Mouse (Mus musculus): ENCODE measurements around the gene Negr1. TPM values are rescaled to one million over a fixed set of nuclear protein-coding genes. Genes with fewer than 3 reads are reported as not detected.

Negr1 gene
- polyA plus RNA-seq, 1 experiment from 2014 or later: 6.0 TPM

- Histone ChIP-seq H3K9me3 (ENCODE audit: control insufficient read depth, low read length) (no peaks in the 10 kb centered on the region), H3K9ac (ENCODE audit: low read length) (no peak overlapping the region), H3K27me3 (replicated peaks; ENCODE audit: control insufficient read depth, insufficient read depth, low read length) (no peaks in the 10 kb centered on the region), H3K4me1 (replicated peaks; ENCODE audit: control insufficient read depth, insufficient read depth, low read length) (no peaks in the 10 kb centered on the region), H3K4me2 (ENCODE audit: low read length) (no peak overlapping the region), H3K27ac (ENCODE audit: low read depth) (no peak overlapping the region), H3K4me3 (ENCODE audit: low read depth, low read length) (no peak overlapping the region), H3K36me3 (ENCODE audit: control insufficient read depth, insufficient read depth, low read length) (no peaks in the 10 kb centered on the region)
- ATAC-seq (replicated peaks; ENCODE audit: low FRiP score, low TSS enrichment, low read depth): no peak
- 67% methylated on average over 4 of the region's 4 CpGs for WGBS
- DNase-seq (ENCODE audit: low spot score): no peak
These were observed 149.1 kb downstream of the Negr1 start for GRCm38 (mm10) chr3:156710693-156711092.

- Histone ChIP-seq H3K9me3 (ENCODE audit: control insufficient read depth, low read length) (no peaks in the 10 kb centered on the region), H3K4me3 (ENCODE audit: low read depth, low read length) (no peak overlapping the region), H3K27me3 (replicated peaks; ENCODE audit: control insufficient read depth, insufficient read depth, low read length) (no peaks in the 10 kb centered on the region), H3K9ac (ENCODE audit: low read length) (no peak overlapping the region), H3K4me1 (replicated peaks; ENCODE audit: control insufficient read depth, insufficient read depth, low read length) (no peaks in the 10 kb centered on the region), H3K27ac (ENCODE audit: low read depth) (no peak overlapping the region), H3K36me3 (ENCODE audit: control insufficient read depth, insufficient read depth, low read length) (no peaks in the 10 kb centered on the region), H3K4me2 (ENCODE audit: low read length) (no peak overlapping the region)
- DNase-seq (ENCODE audit: low spot score): no peak
- no peak for ATAC-seq (replicated peaks; ENCODE audit: low FRiP score, low TSS enrichment, low read depth)
These were observed 174.7 kb downstream of the Negr1 start for GRCm38 (mm10) chr3:156736335-156736734.

GRCm38 (mm10) chr3:156739529-156739928 is 177.9 kb downstream of the Negr1 start:
- WGBS: 81% methylated on average over 3 of the region's 3 CpGs
- H3K36me3 ChIP-seq (ENCODE audit: control insufficient read depth, insufficient read depth, low read length): no peaks in the 10 kb centered on the region
- no peak for DNase-seq (ENCODE audit: low spot score)
- H3K27me3 ChIP-seq (replicated peaks; ENCODE audit: control insufficient read depth, insufficient read depth, low read length): no peaks in the 10 kb centered on the region
- H3K27ac ChIP-seq (ENCODE audit: low read depth): no peak overlapping the region
- H3K9ac ChIP-seq (ENCODE audit: low read length): no peak overlapping the region
- no peak overlapping the region for H3K4me3 ChIP-seq (ENCODE audit: low read depth, low read length)
- no peak for ATAC-seq (replicated peaks; ENCODE audit: low FRiP score, low TSS enrichment, low read depth)
- no peaks in the 10 kb centered on the region for H3K4me1 ChIP-seq (replicated peaks; ENCODE audit: control insufficient read depth, insufficient read depth, low read length)
- H3K9me3 ChIP-seq (ENCODE audit: control insufficient read depth, low read length): no peaks in the 10 kb centered on the region
- H3K4me2 ChIP-seq (ENCODE audit: low read length): no peak overlapping the region

GRCm38 (mm10) chr3:156743266-156743665 is 181.7 kb downstream of the Negr1 start:
- Histone ChIP-seq H3K27me3 (replicated peaks; ENCODE audit: control insufficient read depth, insufficient read depth, low read length) (no peaks in the 10 kb centered on the region), H3K4me1 (replicated peaks; ENCODE audit: control insufficient read depth, insufficient read depth, low read length) (no peaks in the 10 kb centered on the region), H3K4me3 (ENCODE audit: low read depth, low read length) (no peak overlapping the region), H3K9me3 (ENCODE audit: control insufficient read depth, low read length) (no peaks in the 10 kb centered on the region), H3K4me2 (ENCODE audit: low read length) (no peak overlapping the region), H3K9ac (ENCODE audit: low read length) (no peak overlapping the region), H3K36me3 (ENCODE audit: control insufficient read depth, insufficient read depth, low read length) (no peaks in the 10 kb centered on the region), H3K27ac (ENCODE audit: low read depth) (no peak overlapping the region)
- DNase-seq (ENCODE audit: low spot score) (no peak), ATAC-seq (replicated peaks; ENCODE audit: low FRiP score, low TSS enrichment, low read depth) (no peak)
- WGBS: 52% methylated on average over 1 of the region's 1 CpGs

- H3K27me3 ChIP-seq (replicated peaks; ENCODE audit: control insufficient read depth, insufficient read depth, low read length): no peaks in the 10 kb centered on the region
- no peaks in the 10 kb centered on the region for H3K9me3 ChIP-seq (ENCODE audit: control insufficient read depth, low read length)
- WGBS: 40% methylated on average over 5 of the region's 5 CpGs
These were observed 183.7 kb downstream of the Negr1 start for GRCm38 (mm10) chr3:156745218-156745770.

GRCm38 (mm10) chr3:156747456-156747855 is 185.9 kb downstream of the Negr1 start:
- no peak for ATAC-seq (replicated peaks; ENCODE audit: low FRiP score, low TSS enrichment, low read depth)

More at GRCm38 (mm10) chr3:156745218-156745770, 183.7 kb downstream of the Negr1 start:
- H3K4me2 ChIP-seq (ENCODE audit: low read length): no peak overlapping the region
- H3K27ac ChIP-seq (ENCODE audit: low read depth): no peak overlapping the region
- no peak overlapping the region for H3K4me3 ChIP-seq (ENCODE audit: low read depth, low read length)
- DNase-seq (ENCODE audit: low spot score): no peak
- no peak overlapping the region for H3K9ac ChIP-seq (ENCODE audit: low read length)
- H3K4me1 ChIP-seq (replicated peaks; ENCODE audit: control insufficient read depth, insufficient read depth, low read length): no peaks in the 10 kb centered on the region
- no peak for ATAC-seq (replicated peaks; ENCODE audit: low FRiP score, low TSS enrichment, low read depth)
- H3K36me3 ChIP-seq (ENCODE audit: control insufficient read depth, insufficient read depth, low read length): no peaks in the 10 kb centered on the region

GRCm38 (mm10) chr3:156753780-156754373 is 192.3 kb downstream of the Negr1 start:
- WGBS: 84% methylated on average over 4 of the region's 4 CpGs

More at GRCm38 (mm10) chr3:156747456-156747855, 185.9 kb downstream of the Negr1 start:
- DNase-seq (ENCODE audit: low spot score): no peak
- no peaks in the 10 kb centered on the region for H3K9me3 ChIP-seq (ENCODE audit: control insufficient read depth, low read length)
- no peak overlapping the region for H3K27ac ChIP-seq (ENCODE audit: low read depth)
- H3K27me3 ChIP-seq (replicated peaks; ENCODE audit: control insufficient read depth, insufficient read depth, low read length): no peaks in the 10 kb centered on the region
- WGBS: 80% methylated on average over 3 of the region's 3 CpGs
- no peaks in the 10 kb centered on the region for H3K4me1 ChIP-seq (replicated peaks; ENCODE audit: control insufficient read depth, insufficient read depth, low read length)
- no peak overlapping the region for H3K9ac ChIP-seq (ENCODE audit: low read length)
- H3K4me2 ChIP-seq (ENCODE audit: low read length): no peak overlapping the region
- no peaks in the 10 kb centered on the region for H3K36me3 ChIP-seq (ENCODE audit: control insufficient read depth, insufficient read depth, low read length)
- H3K4me3 ChIP-seq (ENCODE audit: low read depth, low read length): no peak overlapping the region

GRCm38 (mm10) chr3:156754790-156755530 is 193.4 kb downstream of the Negr1 start:
- no peak for DNase-seq (ENCODE audit: low spot score)

More at GRCm38 (mm10) chr3:156753780-156754373, 192.3 kb downstream of the Negr1 start:
- H3K36me3 ChIP-seq (ENCODE audit: control insufficient read depth, insufficient read depth, low read length): no peaks in the 10 kb centered on the region
- H3K9ac ChIP-seq (ENCODE audit: low read length): no peak overlapping the region
- no peaks in the 10 kb centered on the region for H3K4me1 ChIP-seq (replicated peaks; ENCODE audit: control insufficient read depth, insufficient read depth, low read length)
- ATAC-seq (replicated peaks; ENCODE audit: low FRiP score, low TSS enrichment, low read depth): no peak
- DNase-seq (ENCODE audit: low spot score): no peak
- H3K4me3 ChIP-seq (ENCODE audit: low read depth, low read length): no peak overlapping the region
- no peak overlapping the region for H3K4me2 ChIP-seq (ENCODE audit: low read length)
- H3K9me3 ChIP-seq (ENCODE audit: control insufficient read depth, low read length): no peaks in the 10 kb centered on the region
- H3K27me3 ChIP-seq (replicated peaks; ENCODE audit: control insufficient read depth, insufficient read depth, low read length): no peaks in the 10 kb centered on the region
- H3K27ac ChIP-seq (ENCODE audit: low read depth): no peak overlapping the region

More at GRCm38 (mm10) chr3:156754790-156755530, 193.4 kb downstream of the Negr1 start:
- Histone ChIP-seq H3K36me3 (ENCODE audit: control insufficient read depth, insufficient read depth, low read length) (no peaks in the 10 kb centered on the region), H3K4me2 (ENCODE audit: low read length) (no peak overlapping the region), H3K4me3 (ENCODE audit: low read depth, low read length) (no peak overlapping the region), H3K27ac (ENCODE audit: low read depth) (no peak overlapping the region), H3K27me3 (replicated peaks; ENCODE audit: control insufficient read depth, insufficient read depth, low read length) (no peaks in the 10 kb centered on the region), H3K9me3 (ENCODE audit: control insufficient read depth, low read length) (no peaks in the 10 kb centered on the region), H3K4me1 (replicated peaks; ENCODE audit: control insufficient read depth, insufficient read depth, low read length) (no peaks in the 10 kb centered on the region), H3K9ac (ENCODE audit: low read length) (no peak overlapping the region)
- 62% methylated on average over 1 of the region's 1 CpGs for WGBS
- ATAC-seq (replicated peaks; ENCODE audit: low FRiP score, low TSS enrichment, low read depth): no peak

All from intestine, embryonic 14.5 days (tissue).